Mouse (Mus musculus) embryonic fibroblast, embryonic 13.5 days (primary cell): Measurements from ENCODE around the gene Gnl1.

Experiments
- CTCF ChIP-seq: IDR thresholded peaks from 2 replicates; pipeline ENCODE4 v1.5.1; 2011; ENCODE audit warnings: mild to moderate bottlenecking, control low read depth, low read length, moderate library complexity, borderline replicate concordance; ENCODE audit not compliant: insufficient read depth
- POLR2A ChIP-seq: IDR thresholded peaks from 2 replicates; pipeline ENCODE4 v1.6.1; 2011; ENCODE audit warnings: low read depth, mild to moderate bottlenecking, control low read depth, low read length, moderate library complexity

- TF ChIP-seq CTCF: no peak
- no peak for TF ChIP-seq POLR2A
These were observed 40.8 kb downstream of the Gnl1 start, which contains the start of gene H2-T24 for GRCm38 (mm10) chr17:36020191-36021073.
